Mouse (Mus musculus) lung, postnatal 25 days (tissue): ENCODE results near the gene Vsig8.

Source experiments
- DNase-seq: peaks from one replicate; pipeline ENCODE4 v3.0.0; 2022; ENCODE audit warnings: low spot score

Vsig8 gene

GRCm38 (mm10) chr1:172528701-172529100, 27.0 kb upstream of the Vsig8 start:
- DNase-seq: peak; percentile 94

GRCm38 (mm10) chr1:172530544-172531220, 25.1 kb upstream of the Vsig8 start:
- no peak for DNase-seq

GRCm38 (mm10) chr1:172532551-172532950, 23.2 kb upstream of the Vsig8 start:
- no peak for DNase-seq

GRCm38 (mm10) chr1:172535116-172535515, 20.6 kb upstream of the Vsig8 start:
- DNase-seq: no peak

DNA sequence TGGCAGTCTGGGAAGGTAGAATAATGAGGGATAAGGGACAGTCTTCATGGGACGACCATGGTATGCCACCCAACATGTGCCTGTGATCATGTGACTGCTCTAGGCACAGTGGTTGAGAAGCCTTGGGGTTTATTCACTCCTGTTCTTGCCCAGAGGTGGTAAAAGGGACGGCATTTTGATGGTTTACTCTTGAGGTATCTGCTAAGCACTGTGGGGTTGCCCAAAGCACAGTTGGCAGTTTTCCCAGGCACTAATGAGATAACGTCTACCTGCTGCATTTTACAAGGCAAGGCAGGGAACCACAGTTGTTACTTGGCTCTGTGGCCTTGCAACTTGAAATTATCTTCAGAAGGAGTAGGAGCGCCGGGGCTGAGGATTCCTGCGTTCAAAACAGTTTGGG, 15.9 kb upstream of the Vsig8 start:
- DNase-seq: no peak

DNA sequence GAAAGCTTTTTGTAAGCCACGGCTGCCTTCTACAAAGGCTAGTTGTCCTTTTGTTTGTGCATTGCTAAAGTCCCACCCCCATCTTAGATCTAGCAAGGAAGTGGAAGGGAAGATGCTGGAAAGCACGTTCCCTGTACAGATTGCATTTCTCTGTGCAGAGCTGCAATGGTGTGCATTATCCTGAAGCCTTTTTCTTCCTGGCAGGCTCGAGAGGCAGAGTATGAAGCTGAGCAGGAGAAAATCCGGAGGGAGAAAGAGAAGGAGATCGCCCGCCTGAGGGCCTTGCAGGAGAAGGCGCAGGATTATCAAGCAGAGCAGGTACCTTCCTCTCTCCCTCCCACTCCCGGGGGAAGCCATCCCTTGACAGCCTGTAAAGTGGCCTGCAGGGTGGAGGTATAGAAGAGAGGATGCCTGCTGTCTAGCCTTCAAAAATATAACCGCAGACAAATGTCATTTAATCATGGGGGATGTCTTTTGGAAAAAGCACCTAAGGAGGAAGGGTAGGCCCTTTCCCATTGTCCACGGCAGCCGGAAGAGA, 15.4 kb upstream of the Vsig8 start:
- no peak for DNase-seq

DNA sequence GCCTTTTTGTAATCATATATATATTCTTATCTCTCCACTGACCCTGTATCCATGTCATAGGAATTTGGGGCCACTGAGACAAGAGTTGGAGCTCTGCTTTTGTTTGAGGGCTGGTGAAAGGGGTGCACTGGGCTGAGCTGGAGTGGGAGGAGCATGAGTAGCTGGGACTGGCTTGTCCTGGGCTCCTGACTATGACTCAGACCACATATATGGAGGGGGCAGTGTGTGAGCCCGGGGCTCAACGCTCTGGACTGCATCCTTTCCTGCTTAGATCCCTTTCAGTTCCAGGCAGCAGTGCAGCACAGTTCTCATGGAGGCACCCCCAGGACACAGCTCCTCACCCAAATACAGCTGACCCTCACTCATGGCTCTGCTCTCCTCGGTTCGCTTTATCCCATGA, 9.7 kb upstream of the Vsig8 start:
- DNase-seq: no peak

GRCm38 (mm10) chr1:172548501-172548900, 7.2 kb upstream of the Vsig8 start:
- no peak for DNase-seq

- no peak for DNase-seq
These were observed 6.4 kb upstream of the Vsig8 start for GRCm38 (mm10) chr1:172549314-172549713.

GRCm38 (mm10) chr1:172549717-172550116, 6.0 kb upstream of the Vsig8 start:
- DNase-seq: no peak

GRCm38 (mm10) chr1:172550551-172550951, 5.2 kb upstream of the Vsig8 start:
- peak; percentile 84 for DNase-seq

- DNase-seq: no peak
These were observed 4.7 kb upstream of the Vsig8 start for GRCm38 (mm10) chr1:172551009-172551408.

GRCm38 (mm10) chr1:172552623-172553022, 3.1 kb upstream of the Vsig8 start:
- no peak for DNase-seq

DNA sequence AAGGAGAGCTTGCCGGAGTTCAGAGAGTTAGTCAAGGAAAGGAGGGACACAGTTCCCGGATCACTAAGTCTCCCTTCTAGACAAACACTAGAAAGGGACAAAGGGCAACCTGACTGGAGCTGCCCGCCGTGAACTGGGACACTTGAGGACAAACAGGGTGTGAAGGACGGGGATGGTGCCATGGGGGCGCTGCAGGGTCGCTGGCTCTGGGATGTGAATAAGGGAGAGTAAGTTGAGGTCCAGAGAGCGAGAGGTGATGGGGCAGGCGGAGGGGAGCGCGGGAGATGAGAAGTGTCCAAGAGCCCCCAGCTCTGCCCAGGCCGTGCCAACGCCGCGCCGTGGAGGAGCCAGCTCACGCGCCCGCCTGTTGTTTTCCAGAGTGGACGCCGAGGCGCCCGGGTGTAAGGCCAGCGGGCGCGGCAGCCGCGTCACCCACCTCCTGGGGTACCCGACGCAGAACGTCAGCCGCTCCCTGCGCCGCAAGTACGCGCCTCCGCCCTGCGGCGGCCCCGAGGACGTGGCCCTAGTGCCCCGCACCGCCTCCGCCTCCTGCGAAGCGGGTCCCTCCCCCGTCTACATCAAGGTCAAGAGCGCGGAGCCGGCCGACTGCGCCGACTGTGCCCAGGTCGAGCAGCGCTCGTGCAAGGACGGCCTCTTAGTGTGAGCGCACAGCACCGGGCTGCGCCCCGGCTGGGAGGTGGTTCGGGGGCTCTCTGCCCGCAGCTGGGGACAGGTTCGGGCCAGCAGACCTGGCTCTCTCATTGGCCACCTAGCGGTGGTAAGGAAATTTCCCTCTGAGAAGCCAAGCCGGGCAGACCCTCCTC, 7.1 kb downstream of the Vsig8 start:
- DNase-seq: peak; percentile 70

- DNase-seq: no peak
These were observed 7.7 kb downstream of the Vsig8 start for GRCm38 (mm10) chr1:172563465-172563828.

- no peak for DNase-seq
These were observed 10.4 kb downstream of the Vsig8 start for GRCm38 (mm10) chr1:172566131-172566530.

GRCm38 (mm10) chr1:172567758-172568157, 12.0 kb downstream of the Vsig8 start:
- no peak for DNase-seq

DNA sequence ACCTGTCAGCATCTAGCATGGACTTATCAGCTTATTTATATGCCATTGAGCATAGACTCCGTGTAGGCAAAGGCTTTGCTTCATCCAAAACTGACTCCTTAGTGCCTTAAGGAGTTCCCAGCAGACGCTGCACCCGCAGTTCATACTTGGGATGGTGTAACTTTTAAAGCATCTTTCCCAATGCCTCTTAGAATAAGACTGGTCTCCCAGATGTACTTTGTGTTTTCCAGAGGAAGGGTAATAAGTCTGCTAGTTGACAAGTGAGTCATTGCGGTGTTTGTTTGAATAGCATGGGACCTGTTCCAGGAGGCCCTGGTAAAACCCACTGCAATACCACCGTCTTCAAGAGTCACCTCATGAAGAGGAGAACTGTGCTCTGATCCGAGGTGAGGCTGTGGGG, 24.4 kb downstream of the Vsig8 start:
- DNase-seq: no peak

- no peak for DNase-seq
These were observed 26.7 kb downstream of the Vsig8 start for GRCm38 (mm10) chr1:172582436-172582835.

- DNase-seq: no peak
These were observed 28.5 kb downstream of the Vsig8 start for GRCm38 (mm10) chr1:172584271-172584670.

DNA sequence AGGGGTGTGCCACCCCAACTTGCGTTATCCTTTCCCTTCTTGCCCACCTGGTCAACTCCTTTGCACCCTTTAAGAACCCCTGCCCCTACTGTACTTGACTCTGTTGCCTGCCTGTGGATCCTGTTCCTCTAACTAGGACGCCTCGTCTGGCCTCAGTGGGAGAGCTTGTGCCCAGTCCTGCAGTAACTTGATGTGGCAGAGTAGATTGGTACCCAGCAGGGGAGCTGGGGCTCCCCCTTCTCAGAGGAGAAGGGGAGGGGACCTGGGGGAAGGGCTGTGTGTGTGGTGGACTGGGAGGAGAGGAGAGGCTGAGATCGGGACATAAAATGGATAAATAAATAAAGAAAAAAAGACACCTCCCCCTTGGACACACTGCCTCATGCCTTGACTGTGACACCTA, 29.3 kb downstream of the Vsig8 start:
- DNase-seq: no peak

- DNase-seq: no peak
These were observed 30.2 kb downstream of the Vsig8 start for GRCm38 (mm10) chr1:172585612-172586567.
